Mouse (Mus musculus) G1E-ER4 (cell line): ENCODE measurements around the gene Capn5. TPM values are rescaled to one million over a fixed set of nuclear protein-coding genes. Genes with fewer than 3 reads are reported as not detected.

ENCODE experiments used
- GATA1 ChIP-seq: IDR thresholded peaks from one replicate; pipeline ENCODE4 v1.8.0; 2012; ENCODE audit warnings: low read length, inconsistent platforms
- polyA plus RNA-seq: library from polyadenylated mRNA; stranded (reverse); fragments of >175 nt; gene quantifications from 2 replicates; pipeline ENCODE4 v1.2.3, GENCODE M21; 2012

The Capn5 gene
- polyA plus RNA-seq, 1 experiment = 0.51 TPM

GRCm38 (mm10) chr7:98142247-98142646, 35.8 kb downstream of the Capn5 start:
- TF ChIP-seq GATA1 = no peak

GRCm38 (mm10) chr7:98141206-98141605, 36.9 kb downstream of the Capn5 start:
- no peak for TF ChIP-seq GATA1

- no peak for TF ChIP-seq GATA1
These were observed 37.5 kb downstream of the Capn5 start for GRCm38 (mm10) chr7:98140597-98140996.

GRCm38 (mm10) chr7:98139216-98139615, 38.9 kb downstream of the Capn5 start:
- TF ChIP-seq GATA1 = no peak

- no peak for TF ChIP-seq GATA1
These were observed 40.1 kb downstream of the Capn5 start for GRCm38 (mm10) chr7:98137995-98138394.

GRCm38 (mm10) chr7:98137583-98137982, 40.5 kb downstream of the Capn5 start:
- no peak for TF ChIP-seq GATA1

GRCm38 (mm10) chr7:98131751-98132150, 46.3 kb downstream of the Capn5 start:
- no peak for TF ChIP-seq GATA1

GRCm38 (mm10) chr7:98125473-98125872, 52.6 kb downstream of the Capn5 start:
- TF ChIP-seq GATA1 = no peak

GRCm38 (mm10) chr7:98124701-98125100, 53.4 kb downstream of the Capn5 start:
- TF ChIP-seq GATA1 = no peak

GRCm38 (mm10) chr7:98121673-98122072, 56.4 kb downstream of the Capn5 start:
- TF ChIP-seq GATA1 = no peak

GRCm38 (mm10) chr7:98121241-98121640, 56.8 kb downstream of the Capn5 start:
- no peak for TF ChIP-seq GATA1

GRCm38 (mm10) chr7:98120325-98120724, 57.7 kb downstream of the Capn5 start:
- no peak for TF ChIP-seq GATA1

- TF ChIP-seq GATA1 = no peak
These were observed 58.2 kb downstream of the Capn5 start for GRCm38 (mm10) chr7:98119961-98120232.

- TF ChIP-seq GATA1 = no peak
These were observed 58.7 kb downstream of the Capn5 start, which contains the start of gene Myo7a for GRCm38 (mm10) chr7:98119179-98119960. Gene Myo7a (minus strand): TSS chr7:98119524.

GRCm38 (mm10) chr7:98117012-98117660, 60.9 kb downstream of the Capn5 start:
- no peak for TF ChIP-seq GATA1

GRCm38 (mm10) chr7:98114656-98115055, 63.4 kb downstream of the Capn5 start:
- no peak for TF ChIP-seq GATA1

- no peak for TF ChIP-seq GATA1
These were observed 66.8 kb downstream of the Capn5 start for GRCm38 (mm10) chr7:98111233-98111632.
